Mouse (Mus musculus) cerebellum, postnatal 25 days (tissue): ENCODE results near the gene Tacr1.

Experiments used
- DNase-seq, 2 experiments: peaks; one replicate each; pipeline ENCODE4 v3.0.0; 2021; ENCODE audit warnings: mixed read lengths in 2 of 2

The Tacr1 gene

GRCm38 (mm10) chr6:82525107-82525867, 123.2 kb downstream of the Tacr1 start:
- DNase-seq: no peak

GRCm38 (mm10) chr6:82528631-82529030, 126.5 kb downstream of the Tacr1 start:
- DNase-seq: no peak

GRCm38 (mm10) chr6:82536641-82537040, 134.5 kb downstream of the Tacr1 start:
- no peak for DNase-seq

- peak in 1 of 2 experiments; percentile 9 for DNase-seq
Measured at GRCm38 (mm10) chr6:82549270-82549669, 147.1 kb downstream of the Tacr1 start.

- no peak for DNase-seq
Measured at GRCm38 (mm10) chr6:82575445-82575844, 173.3 kb downstream of the Tacr1 start.

GRCm38 (mm10) chr6:82585396-82585795, 183.3 kb downstream of the Tacr1 start:
- DNase-seq: peak in 1 of 2 experiments; percentile 18

- peak; percentile 7 to 25 for DNase-seq
Measured at GRCm38 (mm10) chr6:82589387-82589786, 187.3 kb downstream of the Tacr1 start.

- no peak for DNase-seq
Measured at GRCm38 (mm10) chr6:82595461-82596090, 193.4 kb downstream of the Tacr1 start.

- no peak for DNase-seq
Measured at GRCm38 (mm10) chr6:82603228-82603627, 201.1 kb downstream of the Tacr1 start.

GRCm38 (mm10) chr6:82603665-82604064, 201.5 kb downstream of the Tacr1 start:
- peak; percentile 25 to 59 for DNase-seq

GRCm38 (mm10) chr6:82604791-82605190, 202.7 kb downstream of the Tacr1 start:
- DNase-seq: no peak

GRCm38 (mm10) chr6:82608756-82609155, 206.6 kb downstream of the Tacr1 start:
- DNase-seq: no peak

- no peak for DNase-seq
Measured at GRCm38 (mm10) chr6:82609339-82609926, 207.3 kb downstream of the Tacr1 start.
